Mouse (Mus musculus): ENCODE measurements around the gene 1810055G02Rik. TPM values are rescaled to one million over a fixed set of nuclear protein-coding genes. Genes with fewer than 3 reads are reported as not detected.

Gene 1810055G02Rik
- polyA plus RNA-seq, 1 experiment from 2014 or later, result 238 TPM

- H3K4me3 ChIP-seq (ENCODE audit: low read depth, low read length), result no peak overlapping the region
- 85% methylated on average over 6 of the region's 6 CpGs for WGBS
Observed at GRCm38 (mm10) chr19:3714381-3714780, 6.3 kb downstream of the 1810055G02Rik start.

GRCm38 (mm10) chr19:3718481-3719361 lies 10.6 kb downstream of the 1810055G02Rik start:
- Histone ChIP-seq H3K27ac (ENCODE audit: low read depth, low read length) (peak overlapping the region; percentile 28), H3K4me1 (replicated peaks; ENCODE audit: control insufficient read depth, insufficient read depth, low read length) (no peaks in the 10 kb centered on the region), H3K9ac (ENCODE audit: low read depth, low read length) (peak overlapping the region; percentile 17; the same call in 1 of the 2 replicates), H3K9me3 (ENCODE audit: control insufficient read depth) (no peaks in the 10 kb centered on the region), H3K36me3 (ENCODE audit: control insufficient read depth, insufficient read depth) (peaks cover 38% of the 10 kb centered on the region), H3K27me3 (replicated peaks; ENCODE audit: control insufficient read depth, insufficient read depth, low read length) (no peaks in the 10 kb centered on the region), H3K4me3 (ENCODE audit: low read depth, low read length) (peak overlapping the region; percentile 38), H3K4me2 (replicated peaks; ENCODE audit: low read depth) (peak overlapping the region; percentile 76)
- ATAC-seq, result peak; percentile 64
- peak; percentile 59; the same call in 1 of the 2 replicates for TF ChIP-seq CTCF (IDR thresholded peaks at IDR 0.05; ENCODE audit: low read depth)
- WGBS, result 38% methylated on average over 19 of the region's 19 CpGs

More at GRCm38 (mm10) chr19:3714381-3714780, 6.3 kb downstream of the 1810055G02Rik start:
- Histone ChIP-seq H3K27me3 (replicated peaks; ENCODE audit: control insufficient read depth, insufficient read depth, low read length) (no peaks in the 10 kb centered on the region), H3K9me3 (ENCODE audit: control insufficient read depth) (no peaks in the 10 kb centered on the region), H3K36me3 (ENCODE audit: control insufficient read depth, insufficient read depth) (peaks cover 49% of the 10 kb centered on the region), H3K9ac (ENCODE audit: low read depth, low read length) (no peak overlapping the region), H3K27ac (ENCODE audit: low read depth, low read length) (no peak overlapping the region), H3K4me2 (replicated peaks; ENCODE audit: low read depth) (no peak overlapping the region), H3K4me1 (replicated peaks; ENCODE audit: control insufficient read depth, insufficient read depth, low read length) (0 out of 2 replicates have a peak, but pooled peaks cover 3% of the 10 kb centered on the region)
- TF ChIP-seq CTCF (IDR thresholded peaks at IDR 0.05; ENCODE audit: low read depth), result no peak
- ATAC-seq, result no peak

DNA sequence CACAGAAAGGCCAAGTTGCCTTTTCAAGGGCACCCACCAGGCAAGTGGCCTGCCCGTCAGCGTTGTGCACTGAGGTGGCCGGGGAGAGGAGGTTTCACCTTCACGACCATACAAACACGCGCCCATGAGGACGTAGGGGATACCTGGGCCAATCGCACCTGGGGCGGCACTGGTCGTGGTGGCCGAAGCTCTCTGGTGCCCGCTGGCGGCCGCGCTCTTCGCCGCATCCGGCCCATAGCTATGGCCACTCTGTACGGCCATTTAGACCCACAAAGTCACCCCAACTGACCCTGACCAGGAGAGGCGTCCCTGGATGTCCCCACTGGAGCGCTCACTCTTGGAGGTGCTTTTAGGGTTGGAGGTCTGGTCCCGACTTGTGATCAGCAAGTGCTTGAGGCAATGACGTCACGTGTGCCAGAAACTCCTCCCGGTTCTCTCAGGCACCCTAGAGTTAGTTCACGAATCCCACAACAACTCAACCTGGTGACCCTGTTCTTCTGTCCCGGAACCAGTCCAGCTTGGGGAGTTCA lies 11.3 kb downstream of the 1810055G02Rik start:
- peak overlapping the region; percentile 38 for H3K4me3 ChIP-seq (ENCODE audit: low read depth, low read length)
- ATAC-seq, result peak; percentile 76
- peak overlapping the region; percentile 17; the same call in 1 of the 2 replicates for H3K9ac ChIP-seq (ENCODE audit: low read depth, low read length)
- peak; percentile 79 for TF ChIP-seq CTCF (IDR thresholded peaks at IDR 0.05; ENCODE audit: low read depth)
- no peaks in the 10 kb centered on the region for H3K4me1 ChIP-seq (replicated peaks; ENCODE audit: control insufficient read depth, insufficient read depth, low read length)
- H3K27me3 ChIP-seq (replicated peaks; ENCODE audit: control insufficient read depth, insufficient read depth, low read length), result no peaks in the 10 kb centered on the region
- peak overlapping the region; percentile 76 for H3K4me2 ChIP-seq (replicated peaks; ENCODE audit: low read depth)
- H3K36me3 ChIP-seq (ENCODE audit: control insufficient read depth, insufficient read depth), result peaks cover 31% of the 10 kb centered on the region
- H3K9me3 ChIP-seq (ENCODE audit: control insufficient read depth), result no peaks in the 10 kb centered on the region
- 1% methylated on average over 27 of the region's 27 CpGs for WGBS
- H3K27ac ChIP-seq (ENCODE audit: low read depth, low read length), result peak overlapping the region; percentile 28; the same call in 1 of the 2 replicates

DNA sequence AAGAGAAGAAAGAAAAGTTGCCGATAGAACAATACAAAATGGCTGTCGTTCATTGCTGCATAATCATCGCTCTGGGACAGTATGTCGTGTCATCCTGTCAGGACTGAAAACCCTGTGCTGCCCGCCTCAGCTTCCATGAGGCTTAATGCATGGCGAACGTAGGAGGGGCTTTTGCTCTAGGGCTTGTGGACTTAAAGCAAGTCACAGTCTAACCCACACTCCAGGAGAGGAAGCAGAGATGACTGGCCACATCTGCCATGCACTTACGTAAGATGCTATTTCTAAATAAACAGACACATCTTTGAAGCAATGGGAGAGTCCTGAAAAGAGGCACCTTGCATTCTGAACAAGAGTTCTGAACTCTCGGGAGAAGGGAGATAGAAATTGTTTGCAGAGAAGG lies 15.1 kb downstream of the 1810055G02Rik start:
- Histone ChIP-seq H3K9ac (ENCODE audit: low read depth, low read length) (no peak overlapping the region), H3K36me3 (ENCODE audit: control insufficient read depth, insufficient read depth) (no peaks in the 10 kb centered on the region; the same call in 1 of the 2 replicates), H3K9me3 (ENCODE audit: control insufficient read depth) (no peaks in the 10 kb centered on the region), H3K27me3 (replicated peaks; ENCODE audit: control insufficient read depth, insufficient read depth, low read length) (no peaks in the 10 kb centered on the region), H3K4me3 (ENCODE audit: low read depth, low read length) (no peak overlapping the region), H3K4me2 (replicated peaks; ENCODE audit: low read depth) (no peak overlapping the region), H3K4me1 (replicated peaks; ENCODE audit: control insufficient read depth, insufficient read depth, low read length) (no peaks in the 10 kb centered on the region), H3K27ac (ENCODE audit: low read depth, low read length) (no peak overlapping the region)
- TF ChIP-seq CTCF (IDR thresholded peaks at IDR 0.05; ENCODE audit: low read depth), result no peak
- no peak for ATAC-seq
- WGBS, result 89% methylated on average over 9 of the region's 9 CpGs

- Histone ChIP-seq H3K4me1 (replicated peaks; ENCODE audit: control insufficient read depth, insufficient read depth, low read length) (no peaks in the 10 kb centered on the region), H3K4me2 (replicated peaks; ENCODE audit: low read depth) (no peak overlapping the region), H3K9me3 (ENCODE audit: control insufficient read depth) (no peaks in the 10 kb centered on the region), H3K27me3 (replicated peaks; ENCODE audit: control insufficient read depth, insufficient read depth, low read length) (no peaks in the 10 kb centered on the region), H3K4me3 (ENCODE audit: low read depth, low read length) (no peak overlapping the region), H3K36me3 (ENCODE audit: control insufficient read depth, insufficient read depth) (no peaks in the 10 kb centered on the region), H3K9ac (ENCODE audit: low read depth, low read length) (no peak overlapping the region), H3K27ac (ENCODE audit: low read depth, low read length) (no peak overlapping the region)
- WGBS, result 79% methylated on average over 4 of the region's 4 CpGs
- peak; percentile 75 for TF ChIP-seq CTCF (IDR thresholded peaks at IDR 0.05; ENCODE audit: low read depth)
- no peak for ATAC-seq
Observed at GRCm38 (mm10) chr19:3723904-3724303, 15.8 kb downstream of the 1810055G02Rik start.

- H3K27me3 ChIP-seq (replicated peaks; ENCODE audit: control insufficient read depth, insufficient read depth, low read length), result no peaks in the 10 kb centered on the region
- H3K9ac ChIP-seq (ENCODE audit: low read depth, low read length), result no peak overlapping the region
- no peak overlapping the region for H3K4me2 ChIP-seq (replicated peaks; ENCODE audit: low read depth)
- peak; percentile 79 for TF ChIP-seq CTCF (IDR thresholded peaks at IDR 0.05; ENCODE audit: low read depth)
- no peaks in the 10 kb centered on the region for H3K36me3 ChIP-seq (ENCODE audit: control insufficient read depth, insufficient read depth)
- H3K4me1 ChIP-seq (replicated peaks; ENCODE audit: control insufficient read depth, insufficient read depth, low read length), result no peaks in the 10 kb centered on the region
- WGBS, result 17% methylated on average over 1 of the region's 1 CpGs
- H3K9me3 ChIP-seq (ENCODE audit: control insufficient read depth), result no peaks in the 10 kb centered on the region
- no peak overlapping the region for H3K27ac ChIP-seq (ENCODE audit: low read depth, low read length)
- no peak for ATAC-seq
- no peak overlapping the region for H3K4me3 ChIP-seq (ENCODE audit: low read depth, low read length)
Observed at GRCm38 (mm10) chr19:3724779-3725178, 16.7 kb downstream of the 1810055G02Rik start.
